Mouse (Mus musculus): ENCODE measurements around the gene Ski. TPM values are rescaled to one million over a fixed set of nuclear protein-coding genes. Genes with fewer than 3 reads are reported as not detected.

The Ski gene
- polyA plus RNA-seq, 1 experiment from 2014 or later: 16.2 TPM

DNA sequence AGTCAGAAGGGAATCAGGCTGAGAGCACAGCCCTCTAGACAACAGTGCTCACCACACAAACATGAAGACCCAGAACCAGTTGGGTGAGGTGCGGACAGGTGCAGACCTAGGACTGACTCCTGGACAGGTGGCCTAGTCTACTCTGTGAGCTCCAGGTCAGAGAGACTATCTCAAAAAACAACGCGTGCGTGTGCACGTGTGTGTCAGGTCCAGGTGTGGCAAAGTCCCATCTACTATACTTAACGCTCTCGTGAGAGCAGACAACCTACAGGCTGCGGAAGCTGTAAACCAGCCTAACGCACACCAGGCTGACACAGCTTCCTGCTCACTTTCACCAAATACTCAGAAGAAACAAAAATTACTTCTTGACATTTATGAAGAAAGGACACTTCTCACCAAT, 27.2 kb downstream of the Ski start:
- no peak for DNase-seq (ENCODE audit: low spot score)
- Histone ChIP-seq H3K9ac (ENCODE audit: low read length) (no peak overlapping the region), H3K27ac (ENCODE audit: low read depth, low read length) (no peak overlapping the region), H3K36me3 (ENCODE audit: control insufficient read depth, insufficient read depth, low read length) (no peaks in the 10 kb centered on the region), H3K27me3 (replicated peaks; ENCODE audit: control insufficient read depth, insufficient read depth, low read length) (no peaks in the 10 kb centered on the region), H3K9me3 (replicated peaks; ENCODE audit: control insufficient read depth, low read length) (no peaks in the 10 kb centered on the region), H3K4me2 (ENCODE audit: low read length) (no peak overlapping the region), H3K4me1 (ENCODE audit: control insufficient read depth, insufficient read depth, low read length) (peaks cover 20% of the 10 kb centered on the region), H3K4me3 (ENCODE audit: low read depth, low read length) (no peak overlapping the region)
- 93% methylated on average over 9 of the region's 9 CpGs for WGBS
- ATAC-seq: no peak

DNA sequence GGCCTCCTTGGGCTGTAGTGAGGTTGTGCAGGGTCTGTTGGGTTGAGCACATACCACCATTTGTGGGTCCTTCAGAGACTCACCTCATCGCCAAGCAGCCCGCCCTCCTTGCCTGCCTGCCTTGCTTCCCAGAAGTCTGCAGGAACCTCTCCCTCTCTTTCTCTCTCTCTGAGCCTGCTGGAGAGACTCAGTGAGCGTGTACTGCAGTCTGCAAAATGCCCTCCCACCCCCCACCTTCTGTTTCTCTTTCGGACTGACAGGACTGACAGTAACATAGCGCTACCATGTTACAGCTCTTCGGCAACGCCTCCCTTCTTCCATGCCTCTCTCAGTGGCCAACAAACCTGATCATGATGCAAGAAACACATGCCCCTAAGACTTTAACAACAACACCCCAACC, 32.1 kb downstream of the Ski start:
- no peaks in the 10 kb centered on the region for H3K36me3 ChIP-seq (ENCODE audit: control insufficient read depth, insufficient read depth, low read length)
- ATAC-seq (no peak), DNase-seq (ENCODE audit: low spot score) (no peak)
- no peak overlapping the region for H3K27ac ChIP-seq (ENCODE audit: low read depth, low read length)
- no peak overlapping the region for H3K4me2 ChIP-seq (ENCODE audit: low read length)
- no peaks in the 10 kb centered on the region for H3K9me3 ChIP-seq (replicated peaks; ENCODE audit: control insufficient read depth, low read length)
- no peak overlapping the region for H3K9ac ChIP-seq (ENCODE audit: low read length)
- WGBS: 44% methylated on average over 7 of the region's 7 CpGs
- no peaks in the 10 kb centered on the region for H3K27me3 ChIP-seq (replicated peaks; ENCODE audit: control insufficient read depth, insufficient read depth, low read length)
- no peak overlapping the region for H3K4me3 ChIP-seq (ENCODE audit: low read depth, low read length)
- H3K4me1 ChIP-seq (ENCODE audit: control insufficient read depth, insufficient read depth, low read length): peaks cover 34% of the 10 kb centered on the region

DNA sequence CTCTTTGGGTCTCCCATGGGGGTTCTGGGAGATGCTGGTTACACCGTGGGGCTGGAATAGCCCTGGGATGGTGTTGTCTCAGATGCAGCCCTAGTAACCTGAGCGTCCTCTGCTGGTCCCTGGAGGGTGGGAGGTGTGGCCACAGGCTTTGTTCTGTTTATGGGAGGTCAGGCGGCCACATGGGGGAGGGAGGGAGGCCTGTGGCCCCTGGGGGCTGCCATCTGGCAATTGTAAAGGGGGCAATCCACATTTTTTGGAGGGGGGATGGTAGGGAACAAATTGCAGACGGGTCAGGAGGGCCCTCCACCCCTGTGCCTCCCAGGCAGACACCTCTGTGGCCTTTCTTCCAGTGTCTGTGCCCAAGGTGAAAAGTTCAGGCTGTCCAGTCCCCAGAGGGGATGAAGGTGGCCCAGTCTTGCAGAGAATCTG, 32.7 kb downstream of the Ski start:
- Histone ChIP-seq H3K9me3 (replicated peaks; ENCODE audit: control insufficient read depth, low read length) (no peaks in the 10 kb centered on the region), H3K4me1 (ENCODE audit: control insufficient read depth, insufficient read depth, low read length) (peaks cover 34% of the 10 kb centered on the region), H3K4me3 (ENCODE audit: low read depth, low read length) (no peak overlapping the region), H3K4me2 (ENCODE audit: low read length) (no peak overlapping the region), H3K9ac (ENCODE audit: low read length) (no peak overlapping the region; the same call in 1 of the 2 replicates), H3K27ac (ENCODE audit: low read depth, low read length) (no peak overlapping the region), H3K27me3 (replicated peaks; ENCODE audit: control insufficient read depth, insufficient read depth, low read length) (no peaks in the 10 kb centered on the region), H3K36me3 (ENCODE audit: control insufficient read depth, insufficient read depth, low read length) (no peaks in the 10 kb centered on the region)
- DNase-seq (ENCODE audit: low spot score): no peak
- 14% methylated on average over 4 of the region's 4 CpGs for WGBS
- no peak for ATAC-seq

DNA sequence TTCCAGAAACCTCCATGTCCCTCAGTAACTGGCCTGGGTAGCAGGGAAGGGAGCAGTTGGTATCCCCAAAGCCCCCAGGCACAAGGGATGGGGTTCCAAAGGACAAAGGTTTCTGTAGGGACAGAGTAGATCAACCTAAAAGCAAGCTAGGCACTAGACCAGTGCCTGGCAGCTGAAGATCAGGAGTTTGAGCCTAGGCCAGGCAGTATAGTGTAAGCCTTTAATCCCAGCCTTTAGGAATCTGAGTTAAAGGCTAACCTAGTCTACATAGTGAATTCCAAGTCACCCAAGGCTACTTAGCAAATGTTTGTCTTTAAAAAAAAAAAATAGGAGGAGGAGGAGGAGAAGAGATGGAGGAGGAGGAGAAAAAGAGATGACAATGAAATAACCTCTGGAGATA, 33.6 kb downstream of the Ski start:
- H3K27me3 ChIP-seq (replicated peaks; ENCODE audit: control insufficient read depth, insufficient read depth, low read length): no peaks in the 10 kb centered on the region

DNA sequence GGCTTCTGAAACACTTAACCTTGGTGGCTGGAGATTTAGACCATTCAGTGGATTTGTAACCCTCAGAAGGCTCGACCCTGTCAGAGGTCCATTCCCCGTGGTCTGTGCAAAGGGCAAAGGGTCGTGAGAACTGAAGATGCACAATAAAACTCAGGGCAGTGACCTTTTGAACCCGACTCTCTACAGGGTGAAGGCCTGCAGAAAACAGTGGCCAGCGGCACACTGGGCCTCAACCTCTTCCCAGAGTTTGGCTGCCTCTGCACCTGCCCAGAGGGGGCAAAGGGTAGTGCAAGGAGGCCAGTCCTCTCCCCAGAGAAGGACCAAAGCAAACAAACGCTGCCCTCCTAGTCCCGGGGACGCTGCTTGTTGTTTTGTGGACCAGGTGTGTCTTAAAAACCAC, 34.1 kb downstream of the Ski start:
- WGBS: 5% methylated on average over 8 of the region's 8 CpGs
- H3K9me3 ChIP-seq (replicated peaks; ENCODE audit: control insufficient read depth, low read length): no peaks in the 10 kb centered on the region
- no peak overlapping the region for H3K4me3 ChIP-seq (ENCODE audit: low read depth, low read length)
- DNase-seq (ENCODE audit: low spot score) (no peak), ATAC-seq (no peak)
- H3K36me3 ChIP-seq (ENCODE audit: control insufficient read depth, insufficient read depth, low read length): no peaks in the 10 kb centered on the region
- H3K4me1 ChIP-seq (ENCODE audit: control insufficient read depth, insufficient read depth, low read length): peaks cover 39% of the 10 kb centered on the region
- no peak overlapping the region for H3K4me2 ChIP-seq (ENCODE audit: low read length)
- H3K27me3 ChIP-seq (replicated peaks; ENCODE audit: control insufficient read depth, insufficient read depth, low read length): no peaks in the 10 kb centered on the region
- no peak overlapping the region; the same call in 1 of the 2 replicates for H3K27ac ChIP-seq (ENCODE audit: low read depth, low read length)
- no peak overlapping the region for H3K9ac ChIP-seq (ENCODE audit: low read length)

More for the DNA sequence above, 33.6 kb downstream of the Ski start:
- Histone ChIP-seq H3K4me1 (ENCODE audit: control insufficient read depth, insufficient read depth, low read length) (peaks cover 39% of the 10 kb centered on the region), H3K9me3 (replicated peaks; ENCODE audit: control insufficient read depth, low read length) (no peaks in the 10 kb centered on the region), H3K4me3 (ENCODE audit: low read depth, low read length) (no peak overlapping the region), H3K36me3 (ENCODE audit: control insufficient read depth, insufficient read depth, low read length) (no peaks in the 10 kb centered on the region), H3K27ac (ENCODE audit: low read depth, low read length) (no peak overlapping the region), H3K4me2 (ENCODE audit: low read length) (no peak overlapping the region), H3K9ac (ENCODE audit: low read length) (no peak overlapping the region)
- ATAC-seq (no peak), DNase-seq (ENCODE audit: low spot score) (no peak)

DNA sequence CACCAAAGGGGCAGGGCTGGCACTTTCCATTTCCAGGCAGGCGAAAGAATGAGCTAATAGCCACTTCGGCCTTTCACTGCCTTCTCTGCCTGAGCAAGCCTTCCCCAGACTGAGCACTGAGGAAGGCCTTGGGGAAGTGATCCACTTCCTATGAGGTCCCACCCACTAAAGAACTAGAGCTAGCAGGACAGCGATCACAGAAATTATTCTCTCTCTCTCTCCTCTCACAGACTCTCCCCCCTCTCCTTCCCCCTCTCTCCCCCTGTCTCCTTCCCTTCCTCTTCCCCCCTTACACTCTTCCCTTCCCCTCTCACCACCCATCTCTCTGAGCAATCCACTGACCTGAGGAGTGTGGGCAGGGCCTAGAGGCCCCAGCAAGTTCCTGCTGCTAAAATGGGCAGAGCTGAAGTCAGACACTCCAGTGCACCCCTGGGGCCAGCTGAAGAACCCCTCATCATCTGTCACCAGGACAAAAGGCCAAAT, 35.2 kb downstream of the Ski start:
- peaks cover 39% of the 10 kb centered on the region for H3K4me1 ChIP-seq (ENCODE audit: control insufficient read depth, insufficient read depth, low read length)
- H3K36me3 ChIP-seq (ENCODE audit: control insufficient read depth, insufficient read depth, low read length): no peaks in the 10 kb centered on the region
- no peaks in the 10 kb centered on the region for H3K27me3 ChIP-seq (replicated peaks; ENCODE audit: control insufficient read depth, insufficient read depth, low read length)
- peak overlapping the region; percentile 21 for H3K9ac ChIP-seq (ENCODE audit: low read length)
- ATAC-seq (no peak), DNase-seq (ENCODE audit: low spot score) (no peak)
- WGBS: 70% methylated on average over 3 of the region's 3 CpGs
- H3K4me3 ChIP-seq (ENCODE audit: low read depth, low read length): no peak overlapping the region
- no peak overlapping the region for H3K27ac ChIP-seq (ENCODE audit: low read depth, low read length)
- no peaks in the 10 kb centered on the region for H3K9me3 ChIP-seq (replicated peaks; ENCODE audit: control insufficient read depth, low read length)
- H3K4me2 ChIP-seq (ENCODE audit: low read length): no peak overlapping the region

DNA sequence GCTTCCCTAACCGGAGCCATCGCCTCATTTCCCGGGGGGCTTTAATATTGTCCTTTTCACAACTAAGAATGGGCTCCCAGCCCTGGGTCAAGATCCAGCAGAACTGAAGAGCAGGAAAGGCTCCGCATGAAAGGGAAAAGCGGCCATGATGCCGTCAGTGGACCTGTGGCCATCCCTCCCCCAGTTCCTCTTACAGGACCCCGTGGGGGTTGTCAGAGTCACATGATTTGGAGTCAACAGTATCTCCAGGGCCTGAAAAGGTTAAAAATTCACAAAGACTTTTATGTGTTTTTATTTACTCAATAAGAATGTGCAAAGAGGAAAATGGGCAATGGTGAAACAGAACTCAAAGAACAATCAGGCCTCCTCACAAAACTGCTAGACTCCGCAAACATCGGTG, 36.5 kb downstream of the Ski start:
- Histone ChIP-seq H3K4me3 (ENCODE audit: low read depth, low read length) (no peak overlapping the region), H3K4me2 (ENCODE audit: low read length) (no peak overlapping the region), H3K27ac (ENCODE audit: low read depth, low read length) (no peak overlapping the region), H3K9me3 (replicated peaks; ENCODE audit: control insufficient read depth, low read length) (no peaks in the 10 kb centered on the region), H3K9ac (ENCODE audit: low read length) (no peak overlapping the region), H3K4me1 (ENCODE audit: control insufficient read depth, insufficient read depth, low read length) (peaks cover 36% of the 10 kb centered on the region), H3K36me3 (ENCODE audit: control insufficient read depth, insufficient read depth, low read length) (no peaks in the 10 kb centered on the region), H3K27me3 (replicated peaks; ENCODE audit: control insufficient read depth, insufficient read depth, low read length) (no peaks in the 10 kb centered on the region)
- WGBS: 94% methylated on average over 9 of the region's 9 CpGs
- DNase-seq (ENCODE audit: low spot score) (no peak), ATAC-seq (no peak)

DNA sequence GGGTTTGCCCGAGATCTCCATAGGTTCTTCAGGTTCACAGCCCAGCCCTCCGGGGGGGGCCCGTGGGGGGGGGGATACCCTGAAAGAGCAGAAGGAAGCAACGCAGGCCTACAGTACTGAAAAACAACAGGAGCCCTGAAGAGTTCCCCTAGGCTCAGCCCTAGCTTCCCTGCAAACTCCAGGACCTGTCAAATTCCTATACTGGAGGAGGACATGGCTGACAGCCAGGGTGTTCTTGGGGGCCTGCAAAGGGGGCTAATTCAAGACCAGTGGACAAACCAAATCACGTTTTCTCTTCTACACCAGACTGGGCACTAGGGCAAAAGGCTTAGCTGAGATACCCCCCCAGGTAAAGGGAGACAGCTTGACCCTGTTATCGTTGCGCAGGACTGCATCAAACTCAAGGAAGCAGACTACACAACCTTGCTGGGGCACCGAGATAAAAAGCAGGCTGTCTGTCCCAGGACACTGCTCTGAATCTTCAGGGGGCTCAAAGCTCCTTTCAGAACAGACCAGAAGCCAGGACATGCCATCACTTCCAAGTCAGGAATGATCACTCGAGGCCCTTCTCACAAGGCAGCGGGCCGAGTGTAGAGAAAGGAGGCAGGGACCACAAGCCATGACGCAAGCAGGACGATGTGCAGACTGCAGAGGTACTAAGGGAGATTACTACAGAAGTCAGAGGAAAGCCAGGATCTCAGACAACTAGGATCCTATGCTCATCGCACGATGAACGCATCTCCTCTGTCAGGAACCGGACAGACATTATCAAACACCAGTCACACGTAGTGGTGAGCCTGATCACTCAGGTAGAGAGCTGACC, 37.9 kb downstream of the Ski start:
- ATAC-seq (no peak), DNase-seq (ENCODE audit: low spot score) (no peak)
- H3K27me3 ChIP-seq (replicated peaks; ENCODE audit: control insufficient read depth, insufficient read depth, low read length): no peaks in the 10 kb centered on the region
- no peak overlapping the region for H3K27ac ChIP-seq (ENCODE audit: low read depth, low read length)
- no peaks in the 10 kb centered on the region for H3K36me3 ChIP-seq (ENCODE audit: control insufficient read depth, insufficient read depth, low read length)
- no peaks in the 10 kb centered on the region for H3K9me3 ChIP-seq (replicated peaks; ENCODE audit: control insufficient read depth, low read length)
- no peak overlapping the region for H3K9ac ChIP-seq (ENCODE audit: low read length)
- 80% methylated on average over 18 of the region's 18 CpGs for WGBS
- no peak overlapping the region for H3K4me3 ChIP-seq (ENCODE audit: low read depth, low read length)
- peaks cover 23% of the 10 kb centered on the region for H3K4me1 ChIP-seq (ENCODE audit: control insufficient read depth, insufficient read depth, low read length)
- H3K4me2 ChIP-seq (ENCODE audit: low read length): no peak overlapping the region

DNA sequence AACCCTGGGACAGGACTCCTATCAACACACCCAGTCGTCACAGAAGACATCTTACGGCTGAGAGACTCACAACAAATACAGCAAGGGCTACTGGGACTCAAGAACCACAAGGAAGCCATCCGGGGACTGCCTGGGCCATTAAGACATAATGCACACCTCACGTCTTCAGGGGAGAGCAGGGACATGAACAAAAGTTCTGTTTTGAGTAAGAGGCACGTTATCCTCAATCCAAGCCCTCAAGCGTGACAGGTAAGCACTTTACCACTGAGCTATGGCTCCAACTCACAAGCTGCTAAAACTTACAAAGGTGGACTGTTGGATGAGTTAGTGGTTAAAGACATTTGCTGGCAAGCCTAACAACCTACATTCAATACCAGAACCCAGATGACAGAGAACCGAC, 39.2 kb downstream of the Ski start:
- no peak for ATAC-seq
- no peak for DNase-seq (ENCODE audit: low spot score)

More for the DNA sequence above, 39.2 kb downstream of the Ski start:
- Histone ChIP-seq H3K4me3 (ENCODE audit: low read depth, low read length) (no peak overlapping the region), H3K27ac (ENCODE audit: low read depth, low read length) (no peak overlapping the region), H3K36me3 (ENCODE audit: control insufficient read depth, insufficient read depth, low read length) (no peaks in the 10 kb centered on the region), H3K4me1 (ENCODE audit: control insufficient read depth, insufficient read depth, low read length) (peaks cover 24% of the 10 kb centered on the region), H3K9me3 (replicated peaks; ENCODE audit: control insufficient read depth, low read length) (no peaks in the 10 kb centered on the region), H3K4me2 (ENCODE audit: low read length) (no peak overlapping the region), H3K9ac (ENCODE audit: low read length) (no peak overlapping the region), H3K27me3 (replicated peaks; ENCODE audit: control insufficient read depth, insufficient read depth, low read length) (no peaks in the 10 kb centered on the region)
- 85% methylated on average over 7 of the region's 7 CpGs for WGBS

Data from forebrain, embryonic 14.5 days (tissue).